Mouse (Mus musculus): ENCODE results near the gene Phf13. TPM values are rescaled to one million over a fixed set of nuclear protein-coding genes. Genes with fewer than 3 reads are reported as not detected.
"Not testable (repeated sequence)": the region's sequence is repeated elsewhere in the genome, so short reads cannot be mapped to it uniquely, and the experiment has no call there.

Gene Phf13
- total RNA-seq (2021) = 1 to 10 TPM; 7.6 to 8.5 TPM
- long read RNA-seq, experiment 1, transcript Phf13-201 (4 exons, 3,205 nt) = major isoform, 8 of 11 reads
- long read RNA-seq, experiment 1, partial matches to known transcripts = 1 of 11 reads
- long read RNA-seq, experiment 1, other reads (novel, unspliced or antisense) = 2 of 11 reads
- long read RNA-seq, experiment 2, transcript Phf13-201 (4 exons, 3,205 nt) = major isoform, 5 of 7 reads
- long read RNA-seq, experiment 2, partial matches to known transcripts = 0 of 7 reads
- long read RNA-seq, experiment 2, other reads (novel, unspliced or antisense) = 2 of 7 reads

DNA sequence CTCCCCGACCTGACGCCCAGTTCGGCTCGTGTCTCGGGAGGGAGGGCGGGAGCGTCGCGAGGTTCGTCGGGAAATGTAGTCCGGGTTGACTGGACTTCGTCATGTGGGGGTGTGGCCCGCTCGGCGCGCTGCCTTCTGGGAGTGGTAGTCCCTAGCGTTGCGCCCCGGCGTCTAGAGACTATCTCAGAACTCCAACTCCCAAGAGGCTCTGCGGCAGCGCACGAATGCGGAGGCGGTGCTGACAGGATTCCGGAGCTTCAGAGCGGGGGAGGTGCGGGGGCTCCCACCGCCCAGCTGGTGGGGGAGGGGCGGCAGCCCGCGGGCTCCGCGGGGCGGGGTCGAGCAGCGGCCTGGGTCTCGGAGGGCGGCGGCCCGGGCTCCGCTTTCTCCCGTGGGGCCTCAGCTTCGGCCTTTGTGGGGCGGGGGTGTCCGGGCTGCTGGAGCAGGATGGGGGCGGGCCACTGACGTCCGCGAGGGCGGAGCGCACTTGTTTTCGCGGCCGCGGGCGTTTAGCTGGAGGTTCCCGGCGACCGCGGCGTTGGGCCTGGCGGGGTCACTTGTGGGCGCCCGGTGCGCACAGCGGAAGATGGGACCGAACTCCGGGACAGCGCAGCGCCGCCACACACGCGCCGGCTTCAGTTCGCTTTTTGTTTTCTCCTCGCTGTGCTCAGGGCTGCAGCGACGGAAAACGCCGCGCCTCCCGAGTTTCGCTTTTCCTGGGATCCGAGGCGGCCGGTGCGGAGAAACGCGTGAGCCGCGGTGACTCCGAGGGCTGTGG is at the start of gene Phf13:
Gene Phf13, minus strand, starts transcription at position 86 of the 778 bp plus-strand sequence.
- intact Hi-C loops (cut with DNase I) = no loop called here
- DNase-seq = peak; percentile 98 to 99

DNA sequence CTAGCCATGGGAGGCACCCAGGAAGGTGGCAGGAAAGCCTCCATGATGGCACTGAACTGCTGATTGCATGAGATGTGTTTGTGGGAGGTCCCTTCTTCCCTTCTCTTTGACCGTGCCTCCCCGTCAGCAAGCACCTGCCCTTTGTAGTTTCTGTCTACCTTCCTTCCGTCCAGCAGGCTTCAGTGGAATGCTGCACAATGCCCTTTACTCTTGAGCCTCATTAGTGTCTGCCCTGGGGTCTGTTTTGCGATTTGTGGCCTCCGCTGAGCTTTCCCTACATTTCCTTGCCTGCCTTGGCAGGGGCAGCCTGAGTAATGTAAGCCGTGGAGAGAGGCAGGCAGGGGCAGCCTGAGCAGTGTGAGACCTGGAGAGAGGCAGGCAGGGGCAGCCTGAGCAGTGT is 48.6 kb upstream of the Phf13 start:
- no peak for DNase-seq
- intact Hi-C loops (cut with DNase I) = loop anchor here (5.0 kb wide), 1 partner anchor 43 kb away; no protein-coding TSS in a partner anchor

DNA sequence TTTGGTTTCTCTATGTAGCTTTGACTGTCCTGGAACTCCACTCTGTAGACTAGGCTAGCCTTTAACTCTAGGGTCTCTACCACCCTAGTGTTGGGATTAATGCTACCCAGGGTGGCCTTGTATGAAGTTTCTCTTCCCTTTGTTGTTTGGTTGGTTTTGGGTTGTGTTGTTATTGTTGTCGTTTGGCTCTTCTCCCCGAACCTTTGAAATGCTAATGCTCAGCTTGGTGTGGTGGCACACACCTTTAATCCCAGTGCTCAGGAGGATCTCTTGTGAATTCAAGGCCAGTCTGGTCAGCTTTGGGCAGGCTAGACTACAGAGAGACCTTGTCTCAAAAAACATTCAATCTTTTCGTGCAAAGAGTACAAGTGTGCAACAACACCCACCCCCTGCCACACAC is 47.1 kb upstream of the Phf13 start:
- DNase-seq = no peak
- intact Hi-C loops (cut with DNase I) = loop anchor here (5.0 kb wide), 1 partner anchor 44 kb away; no protein-coding TSS in a partner anchor

DNA sequence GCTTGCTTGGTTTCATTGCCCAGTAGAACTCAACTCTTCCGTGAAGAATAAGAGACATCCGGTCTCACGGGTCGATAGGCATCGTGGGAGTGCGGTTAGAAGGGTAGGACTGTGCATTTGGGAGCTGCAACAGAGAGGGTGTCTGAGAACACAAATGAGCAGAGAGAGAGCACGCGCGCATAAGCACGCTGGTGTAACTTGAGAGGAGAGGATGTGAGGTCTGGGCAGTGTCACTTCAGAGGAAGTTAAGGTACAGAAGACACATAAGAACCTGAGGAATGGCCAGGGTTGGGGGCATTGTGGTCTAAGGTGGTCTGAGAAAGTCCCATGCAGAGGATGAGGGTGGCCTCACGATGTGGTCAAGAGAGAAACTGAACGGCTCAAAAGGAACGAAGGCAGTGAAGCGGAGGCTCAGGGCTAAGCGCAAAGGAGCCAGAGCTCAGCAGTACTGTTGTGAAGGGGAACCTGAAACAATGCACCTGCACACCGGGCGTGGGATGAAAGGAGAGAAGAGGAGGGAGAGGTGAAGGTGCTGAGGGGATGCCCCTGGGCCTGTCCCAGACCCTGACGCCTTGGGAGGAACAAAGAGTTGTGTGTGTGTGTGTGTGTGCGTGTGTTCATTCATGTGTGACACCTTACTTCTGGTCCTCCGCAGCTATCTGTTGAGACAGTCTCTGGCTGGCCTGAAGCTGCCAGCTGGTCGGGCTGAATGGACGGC is 46.0 kb upstream of the Phf13 start:
- intact Hi-C loops (cut with DNase I) = loop anchor here (5.0 kb wide), 1 partner anchor 45 kb away; no protein-coding TSS in a partner anchor
- no peak for DNase-seq

DNA sequence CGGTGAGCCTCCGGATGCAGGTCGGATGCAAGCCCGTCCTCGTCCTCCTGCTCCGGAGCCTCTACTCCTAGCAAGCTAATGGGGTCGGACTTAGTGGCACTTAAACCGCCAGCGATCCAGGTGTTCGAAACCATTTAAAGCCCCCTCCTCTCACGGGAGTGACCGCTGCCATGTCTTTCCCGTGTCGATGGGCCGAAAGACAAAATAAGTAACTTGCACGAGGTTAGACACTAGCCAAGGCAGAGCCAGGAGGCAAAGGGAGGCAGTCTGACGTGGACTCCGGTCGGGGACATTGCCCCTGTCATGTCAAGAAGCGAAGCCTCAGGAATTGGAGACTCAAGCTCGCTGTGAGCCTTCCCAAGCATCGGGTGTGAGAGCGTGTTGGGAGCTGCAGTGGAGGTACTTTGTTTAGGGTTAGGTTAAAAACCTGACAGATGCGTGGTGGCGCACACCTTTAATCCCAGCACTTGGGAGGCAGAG is 43.8 kb upstream of the Phf13 start:
- intact Hi-C loops (cut with DNase I) = loop anchor here (1.0 to 5.0 kb wide), 3 partner anchors 47 to 59 kb away; no protein-coding TSS in a partner anchor
- DNase-seq = no peak

DNA sequence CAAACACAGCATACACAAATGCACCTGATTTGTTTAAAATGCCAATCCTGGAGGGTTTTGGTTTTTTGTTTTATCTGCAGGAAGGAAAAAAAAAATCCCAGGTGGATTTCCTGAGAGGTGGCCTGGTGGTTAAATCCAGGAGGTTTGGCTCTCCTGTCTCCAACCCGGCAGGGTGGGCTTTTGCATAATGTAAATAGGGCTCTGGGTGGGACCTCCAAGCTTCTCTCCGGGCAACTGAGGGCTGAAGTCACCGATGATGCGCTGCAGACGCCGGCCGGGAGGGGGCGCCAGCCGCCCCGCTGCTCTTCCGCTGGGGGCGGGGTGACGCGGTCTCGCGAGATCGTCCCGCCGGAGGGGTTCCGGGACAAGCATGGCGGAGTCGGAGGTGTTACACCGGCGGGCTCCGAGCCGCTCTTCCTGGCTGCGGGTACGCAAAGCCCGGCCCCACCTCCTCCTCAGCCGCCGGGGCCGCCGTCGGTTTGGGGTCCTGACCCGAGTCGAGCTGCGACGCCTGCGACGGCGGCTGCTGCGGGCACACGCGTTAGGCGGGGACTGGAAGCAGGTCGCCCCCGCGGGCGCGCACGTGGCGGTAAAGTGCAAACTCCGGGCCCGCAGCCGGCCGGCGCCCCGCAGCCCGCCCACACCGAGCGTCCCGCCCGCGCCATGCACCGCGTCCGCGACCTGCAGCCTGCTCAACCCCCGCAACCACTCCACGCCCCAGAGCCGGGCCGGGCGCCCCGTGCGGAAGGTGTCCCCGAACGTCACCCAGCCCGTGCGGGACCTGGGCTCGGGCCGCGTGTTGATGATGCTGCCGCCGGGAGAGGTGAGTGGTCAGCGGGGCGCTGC is 43.1 kb upstream of the Phf13 start, which contains the start of gene Nol9:
Gene Nol9, plus strand, starts transcription at position 337 of the 846 bp plus-strand sequence.
- intact Hi-C loops (cut with DNase I) = loop anchor here (1.0 to 2.0 kb wide), 2 partner anchors 58 kb away; no protein-coding TSS in a partner anchor
- DNase-seq = peak; percentile 97 to 98

DNA sequence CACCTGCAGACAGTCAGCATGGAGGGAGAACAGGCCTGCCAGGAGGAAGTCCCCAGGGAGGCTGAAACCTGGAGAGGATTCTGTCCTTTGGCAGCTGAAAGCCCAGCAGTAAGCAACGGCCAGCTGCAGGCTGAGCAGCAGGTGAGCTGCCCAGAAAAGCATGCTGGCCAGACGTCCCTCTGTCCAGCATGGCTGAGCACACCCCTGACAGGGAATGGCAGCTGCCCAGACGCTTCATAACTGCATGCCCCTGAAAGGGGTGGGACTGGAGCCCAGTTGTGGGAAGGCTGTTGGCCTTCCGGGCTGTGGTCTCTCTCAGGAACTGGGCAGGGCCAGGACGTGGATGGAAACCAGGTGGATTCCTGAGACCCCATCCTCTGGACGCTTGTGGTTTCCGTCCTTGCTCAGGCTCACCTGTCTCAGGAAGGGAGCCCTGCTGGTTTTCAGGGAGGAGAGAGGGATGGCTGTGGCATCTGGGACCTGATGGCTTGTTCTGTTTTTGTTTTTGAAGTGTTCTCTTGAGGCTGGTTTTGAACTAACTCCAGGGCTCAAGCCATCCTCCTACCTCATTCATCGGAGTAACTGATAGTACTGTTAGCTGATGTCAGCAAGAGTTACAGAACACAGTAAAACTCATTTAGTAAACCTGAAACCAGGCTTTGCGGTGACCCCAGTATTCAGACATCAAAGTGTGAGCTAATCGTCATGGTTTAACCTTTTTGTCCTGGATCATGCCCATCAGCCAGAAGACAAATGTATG is 42.3 kb upstream of the Phf13 start, which contains the start of gene Tas1r1:
Gene Tas1r1, minus strand, starts transcription at position 344 of the 760 bp plus-strand sequence.
- DNase-seq = peak in 1 of 2 experiments; percentile 21
- intact Hi-C loops (cut with DNase I) = loop anchor here (2.0 kb wide), 1 partner anchor 58 kb away; no protein-coding TSS in a partner anchor

DNA sequence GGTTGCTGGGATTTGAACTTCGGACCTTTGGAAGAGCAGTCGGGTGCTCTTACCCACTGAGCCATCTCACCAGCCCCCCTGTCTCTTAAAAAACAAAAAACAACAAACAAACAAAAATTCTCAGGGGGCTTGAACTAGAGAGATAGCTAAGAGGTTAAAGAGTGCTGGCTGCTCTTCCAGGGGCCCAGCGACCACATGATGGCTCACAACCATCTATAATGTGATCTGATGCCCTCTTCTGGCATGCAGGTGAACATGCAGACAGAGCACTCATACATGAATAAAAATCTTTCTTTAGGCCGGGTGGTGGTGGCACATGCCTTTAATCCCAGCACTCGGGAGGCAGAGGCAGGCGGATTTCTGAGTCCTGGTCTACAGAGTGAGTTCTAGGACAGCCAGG is 40.4 kb upstream of the Phf13 start:
- intact Hi-C loops (cut with DNase I); DNase-seq: not testable (repeated sequence)

DNA sequence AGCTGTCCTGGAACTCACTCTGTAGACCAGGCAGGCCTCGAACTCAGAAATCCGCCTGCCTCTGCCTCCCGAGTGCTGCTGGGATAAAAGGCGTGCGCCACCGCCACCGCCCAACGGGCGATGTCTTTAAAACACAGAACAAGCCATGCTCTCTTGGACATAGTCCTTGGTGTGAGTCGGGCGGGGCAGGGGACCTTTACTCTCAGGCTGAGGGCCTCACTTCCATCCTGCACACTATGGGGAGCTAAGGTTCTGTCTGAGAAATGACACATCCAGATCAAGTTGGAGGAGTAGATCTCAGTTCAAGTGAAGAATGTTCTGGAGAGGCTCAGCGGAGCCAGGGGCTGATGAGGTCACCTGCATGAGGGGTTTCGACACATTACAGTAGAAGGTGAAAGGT is 36.9 kb upstream of the Phf13 start:
- intact Hi-C loops (cut with DNase I) = no loop called here
- no peak for DNase-seq

DNA sequence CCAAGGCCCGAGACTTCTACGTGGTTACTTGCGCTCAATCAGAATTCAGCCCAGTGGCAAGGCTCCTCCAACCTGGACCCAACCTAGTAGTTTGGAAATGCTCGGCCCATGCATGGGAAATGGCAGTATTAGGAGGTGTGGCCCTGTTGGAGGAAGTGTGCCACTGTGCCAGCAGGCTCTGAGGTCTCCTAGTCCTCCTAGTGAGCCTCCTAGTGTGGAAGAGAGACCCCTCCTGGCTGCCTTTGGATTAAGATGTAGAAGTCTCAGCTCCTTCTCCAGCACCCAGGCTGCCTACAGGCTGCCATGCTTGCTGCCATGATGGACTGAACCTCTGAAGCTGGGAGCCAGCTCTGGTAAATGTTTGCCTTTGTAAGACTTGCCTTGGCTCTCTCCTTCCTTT is 33.9 kb upstream of the Phf13 start:
- intact Hi-C loops (cut with DNase I) = no loop called here
- no peak for DNase-seq

DNA sequence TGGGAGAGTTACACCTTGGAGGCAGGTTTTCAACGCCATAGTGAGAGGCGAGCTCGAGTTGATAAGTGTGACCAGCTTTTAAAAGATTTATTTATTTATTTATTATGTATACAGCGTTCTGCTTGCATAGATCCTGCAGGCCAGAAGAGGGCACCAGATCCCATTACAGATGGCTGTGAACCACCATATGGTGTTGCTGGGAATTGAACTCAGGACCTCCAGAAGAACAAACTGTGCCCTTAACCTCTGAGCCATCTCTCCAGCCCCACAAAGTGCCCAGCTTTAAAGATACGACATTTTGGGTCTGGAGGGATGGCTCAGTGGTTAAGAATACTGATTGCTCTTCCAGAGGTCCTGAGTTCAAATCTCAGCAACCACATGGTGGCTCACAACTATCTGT is 33.0 kb upstream of the Phf13 start:
- intact Hi-C loops (cut with DNase I) = no loop called here
- DNase-seq = no peak

DNA sequence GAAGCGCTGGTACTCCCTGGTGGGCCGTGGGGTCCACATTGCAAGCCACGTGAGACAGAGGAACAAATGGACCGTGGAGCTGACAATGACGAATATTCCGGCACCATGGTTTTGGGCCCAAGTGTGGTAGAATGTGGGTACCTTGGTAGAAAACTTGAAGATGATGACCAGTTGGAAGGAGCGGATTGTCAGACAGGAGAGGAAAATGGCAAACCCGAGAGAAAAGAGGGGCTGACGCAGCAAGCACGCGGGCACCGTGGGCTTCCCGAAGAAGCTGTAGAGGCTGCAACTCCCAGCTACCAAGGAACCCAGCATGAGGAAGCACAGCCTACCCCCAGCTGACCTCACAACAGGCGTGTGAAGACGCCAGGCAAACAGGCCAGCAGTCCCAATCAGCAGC is 32.4 kb upstream of the Phf13 start:
- intact Hi-C loops (cut with DNase I) = no loop called here

DNA sequence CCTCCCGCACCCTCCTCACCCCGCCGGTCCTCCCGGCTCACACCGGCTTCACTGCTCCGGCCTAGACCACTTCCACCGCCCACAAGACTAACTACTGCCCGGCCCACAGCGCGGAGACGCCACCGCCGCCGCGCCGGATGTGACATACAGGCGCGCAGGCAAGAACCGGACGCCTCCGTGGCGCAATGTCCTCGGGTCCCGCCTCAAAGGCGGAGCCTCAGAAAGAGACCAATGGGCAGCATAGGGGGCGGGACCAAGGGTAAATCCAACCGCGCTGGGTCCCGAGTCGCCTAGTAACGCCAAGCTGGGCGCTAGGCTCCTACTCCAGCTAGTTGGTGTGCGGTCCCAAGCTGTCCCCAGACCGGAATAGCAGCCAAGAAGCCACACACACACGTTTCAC is 31.5 kb upstream of the Phf13 start, which contains the start of gene Zbtb48:
Gene Zbtb48, minus strand, starts transcription at position 148 of the 400 bp plus-strand sequence.
- intact Hi-C loops (cut with DNase I) = no loop called here
- DNase-seq = peak; percentile 95 to 98

More for the DNA sequence above, 32.4 kb upstream of the Phf13 start:
- no peak for DNase-seq

DNA sequence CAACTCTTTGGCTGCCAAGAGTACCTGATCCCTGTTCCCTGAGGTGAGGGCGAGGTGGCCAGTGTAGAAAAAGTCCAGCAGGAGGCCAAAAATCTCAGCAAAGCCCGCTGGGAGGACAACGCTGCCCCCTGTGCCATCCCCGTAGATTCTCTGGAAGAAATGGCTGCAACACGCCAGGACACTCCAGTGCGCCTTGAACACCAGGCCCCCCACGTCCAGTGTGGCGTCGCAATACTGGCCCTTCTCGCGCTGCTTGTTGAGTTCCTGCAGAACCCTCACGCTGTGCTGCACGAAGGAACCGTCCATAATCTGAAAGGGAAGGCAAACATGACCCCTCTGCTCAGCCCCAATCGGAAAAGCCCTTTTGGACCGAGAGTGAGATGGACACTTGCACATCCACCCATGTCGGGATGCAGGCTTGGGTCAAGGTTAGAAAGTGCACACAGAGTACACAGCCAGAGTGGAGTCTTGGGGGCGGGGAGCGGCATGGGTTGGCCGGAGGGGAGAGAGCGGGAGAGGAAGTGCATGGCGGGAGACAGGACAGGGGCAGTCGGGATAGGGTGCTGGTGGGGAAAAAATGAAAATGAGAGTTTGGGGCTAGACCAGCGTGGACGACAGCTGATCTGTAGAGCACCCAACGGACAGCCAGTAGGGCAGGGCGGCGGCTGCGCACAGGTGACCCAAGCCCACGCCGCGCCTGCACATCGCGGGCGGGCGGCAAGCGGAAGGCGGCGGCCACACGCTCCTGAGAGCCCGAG is 30.9 kb upstream of the Phf13 start:
- no peak for DNase-seq
- intact Hi-C loops (cut with DNase I) = no loop called here

DNA sequence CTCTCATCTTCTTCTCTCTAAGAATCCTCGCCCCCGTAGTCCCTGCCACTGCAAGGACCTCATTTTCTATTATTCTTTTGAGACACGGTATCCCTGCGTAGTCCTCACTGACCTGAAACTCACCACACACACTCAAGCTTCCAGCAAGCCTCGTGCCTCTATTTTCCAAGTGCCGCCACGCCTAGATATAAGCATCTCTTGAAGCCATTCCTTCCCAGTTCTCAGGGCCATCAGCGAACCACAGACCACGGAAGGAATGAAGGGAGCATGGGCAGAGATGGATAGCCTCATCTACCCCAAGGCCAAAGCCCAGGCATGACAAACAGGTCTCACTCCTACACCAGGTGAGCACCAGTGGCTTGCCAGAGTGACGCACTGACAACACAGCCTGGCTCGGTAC is 28.5 kb upstream of the Phf13 start:
- no peak for DNase-seq
- intact Hi-C loops (cut with DNase I) = loop anchor here (2.0 kb wide), 1 partner anchor 44 kb away; no protein-coding TSS in a partner anchor

DNA sequence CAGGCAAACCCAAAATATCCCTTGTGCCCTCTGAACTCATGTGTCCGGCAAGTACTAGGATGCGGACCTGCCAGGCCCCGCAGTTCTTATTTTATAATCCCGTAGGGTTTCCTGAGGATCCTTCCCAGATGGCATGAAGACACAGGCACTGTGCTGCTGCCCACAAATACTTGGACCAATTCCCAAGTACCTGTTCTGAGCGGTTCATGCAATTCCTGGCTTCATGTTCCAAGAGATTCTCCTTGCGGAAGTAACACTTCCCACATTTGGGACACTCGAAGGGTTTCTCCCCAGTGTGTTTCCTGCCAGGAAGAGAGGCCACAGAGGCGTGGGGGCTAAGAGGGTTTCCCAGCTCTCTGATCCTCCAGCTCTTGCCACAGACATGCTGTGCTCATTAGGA is 26.4 kb upstream of the Phf13 start:
- no peak for DNase-seq
- intact Hi-C loops (cut with DNase I) = no loop called here

DNA sequence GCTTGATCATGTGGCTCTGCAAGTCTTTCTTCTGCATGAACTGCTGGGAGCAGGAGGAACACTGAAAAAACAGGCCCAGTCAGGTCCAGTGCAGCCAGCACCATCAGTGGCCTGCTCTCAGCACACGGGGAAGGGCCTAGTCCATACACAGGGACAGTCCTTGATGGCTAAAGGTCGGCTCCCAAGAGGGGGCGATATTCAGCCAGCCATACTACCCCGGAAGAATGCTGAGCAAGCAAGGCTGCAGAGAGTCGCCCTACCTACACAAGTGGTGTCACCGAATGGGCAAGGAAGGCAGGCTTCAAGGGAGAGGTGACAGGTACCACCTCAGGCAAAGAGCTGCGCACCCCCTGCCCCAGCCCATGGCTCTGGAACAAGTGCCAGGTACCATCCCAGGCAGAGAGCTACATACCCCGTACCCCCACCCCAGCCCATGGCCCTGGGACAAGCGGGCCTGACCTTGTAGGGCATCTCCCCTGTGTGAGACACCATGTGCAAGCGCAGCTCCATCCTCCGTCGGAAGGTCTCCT is 25.6 kb upstream of the Phf13 start:
- DNase-seq = no peak
- intact Hi-C loops (cut with DNase I) = no loop called here

DNA sequence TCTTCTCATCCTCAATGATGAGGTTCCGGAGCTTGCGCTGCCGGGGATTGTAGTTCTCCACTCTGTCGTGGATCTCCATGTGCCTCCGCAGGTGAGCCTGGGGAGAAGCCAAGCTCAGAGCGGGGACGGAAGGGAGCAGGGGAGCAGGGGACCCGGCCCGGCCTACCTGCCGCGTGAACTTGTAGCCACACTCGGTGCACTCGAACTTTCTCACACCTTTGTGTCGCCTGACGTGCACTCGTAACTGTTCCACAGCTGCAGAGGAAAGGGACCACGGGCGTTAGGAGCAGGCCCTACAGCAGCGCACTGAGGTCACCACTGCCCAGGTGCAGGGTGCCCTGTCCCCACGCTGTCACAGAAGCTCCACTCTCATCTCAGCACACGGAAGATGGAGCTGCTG is 24.0 kb upstream of the Phf13 start:
- DNase-seq = no peak
- intact Hi-C loops (cut with DNase I) = no loop called here

Data from heart, postnatal 14 days (tissue).